Mouse (Mus musculus) frontal cortex, postnatal 36 days (tissue): Measurements from ENCODE around the gene Fbxo34.
"Not testable (repeated sequence)": the region's sequence is repeated elsewhere in the genome, so short reads cannot be mapped to it uniquely, and the experiment has no call there.

Source experiments
- DNase-seq, 2 experiments: peaks; one replicate each; pipeline ENCODE4 v3.0.0; 2022; ENCODE audit warnings: low spot score in 2 of 2

The Fbxo34 gene

GRCm38 (mm10) chr14:47516755-47517154 lies 66.5 kb downstream of the Fbxo34 start:
- no peak for DNase-seq

DNA sequence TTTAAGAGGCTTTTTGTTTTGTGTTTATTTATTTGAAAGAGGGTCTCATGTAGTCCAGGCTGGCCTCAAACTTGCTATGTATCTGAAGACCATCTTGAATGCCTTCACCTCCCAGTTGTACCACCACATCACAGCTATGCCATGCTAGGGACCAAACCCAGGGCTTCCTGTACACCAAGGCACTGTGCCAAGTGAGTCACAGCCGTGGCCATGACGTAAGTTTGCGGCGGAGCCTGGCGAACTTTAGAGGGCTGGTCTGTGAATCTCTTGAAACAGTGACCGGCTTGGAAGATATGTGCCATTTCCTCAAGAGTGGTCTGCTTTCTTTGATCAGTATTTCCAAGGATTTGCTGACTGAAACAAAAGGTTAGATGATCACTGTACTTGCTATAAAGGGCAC lies 68.4 kb downstream of the Fbxo34 start:
- no peak for DNase-seq

- DNase-seq, result no peak
These were observed 70.7 kb downstream of the Fbxo34 start for GRCm38 (mm10) chr14:47520751-47521449.

- DNase-seq, result no peak
These were observed 71.4 kb downstream of the Fbxo34 start for GRCm38 (mm10) chr14:47521609-47522008.

- DNase-seq, result no peak
These were observed 72.1 kb downstream of the Fbxo34 start for GRCm38 (mm10) chr14:47522301-47522700.

DNA sequence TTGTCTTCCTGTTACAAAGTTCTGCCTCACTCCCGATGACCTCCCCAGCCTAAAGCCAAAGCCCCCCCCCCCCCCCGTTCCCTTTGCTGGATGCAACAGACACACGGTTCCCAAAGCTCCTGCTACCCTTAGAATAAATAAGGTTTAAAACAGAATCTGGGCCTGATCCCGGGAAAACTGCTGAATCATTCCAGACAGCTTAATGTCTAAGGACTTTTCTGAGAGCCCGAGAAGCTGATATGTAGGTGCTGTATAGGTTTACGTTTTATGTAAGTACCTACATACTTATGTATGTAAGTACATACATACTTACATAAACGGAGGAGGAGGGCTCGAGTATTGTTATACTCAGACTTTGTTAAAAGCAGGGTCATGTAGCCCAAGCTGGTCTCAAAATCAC lies 75.2 kb downstream of the Fbxo34 start:
- DNase-seq, result no peak

- no peak for DNase-seq
These were observed 75.6 kb downstream of the Fbxo34 start for GRCm38 (mm10) chr14:47525861-47526260.

DNA sequence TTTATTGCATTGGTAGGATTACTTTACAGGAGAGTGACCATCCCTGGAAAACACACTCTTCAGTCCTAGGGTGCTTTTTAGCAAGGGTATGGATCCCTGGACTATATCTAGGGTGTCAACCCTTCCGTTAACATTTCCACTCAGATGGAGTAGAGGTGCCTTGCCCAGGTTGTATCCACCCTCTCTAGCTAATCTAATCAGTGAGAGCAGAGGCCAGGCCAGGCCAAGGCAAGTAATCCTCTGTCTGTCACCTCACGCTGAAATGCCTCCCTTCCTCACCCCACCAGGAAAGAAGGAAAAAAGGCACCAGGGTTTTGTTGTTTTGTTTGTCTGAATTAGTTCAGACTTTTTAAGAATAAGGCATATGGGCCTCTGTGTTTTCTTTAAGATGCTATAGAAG lies 77.6 kb downstream of the Fbxo34 start:
- DNase-seq, result no peak

- no peak for DNase-seq
These were observed 78.1 kb downstream of the Fbxo34 start for GRCm38 (mm10) chr14:47528293-47528692.

- peak in 1 of 2 experiments; percentile 80 for DNase-seq
These were observed 78.8 kb downstream of the Fbxo34 start for GRCm38 (mm10) chr14:47529019-47529418.

- DNase-seq, result not testable (repeated sequence)
These were observed 79.4 kb downstream of the Fbxo34 start for GRCm38 (mm10) chr14:47529592-47529991.

- DNase-seq, result no peak
These were observed 82.3 kb downstream of the Fbxo34 start for GRCm38 (mm10) chr14:47532496-47532895.

GRCm38 (mm10) chr14:47533365-47534175 lies 83.3 kb downstream of the Fbxo34 start:
- peak; percentile 54 to 61 for DNase-seq

DNA sequence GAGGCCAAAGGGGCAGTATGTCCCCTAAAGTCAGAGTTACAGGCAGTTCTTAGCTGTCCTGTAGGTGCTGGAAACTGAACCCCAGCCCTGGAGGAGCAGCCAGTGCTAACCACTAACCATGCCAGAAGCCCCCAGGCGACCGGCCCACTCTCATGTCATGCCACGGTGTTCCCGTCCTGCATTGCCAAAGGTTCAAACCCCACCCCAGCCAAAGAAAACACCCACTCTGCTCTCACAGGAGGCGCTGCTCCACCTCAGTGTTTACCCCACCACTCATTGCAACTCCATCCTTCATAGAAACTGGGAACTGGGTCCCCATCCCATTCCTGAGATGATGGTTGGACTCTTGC lies 83.9 kb downstream of the Fbxo34 start:
- DNase-seq, result no peak

GRCm38 (mm10) chr14:47535096-47535495 lies 84.9 kb downstream of the Fbxo34 start:
- no peak for DNase-seq

DNA sequence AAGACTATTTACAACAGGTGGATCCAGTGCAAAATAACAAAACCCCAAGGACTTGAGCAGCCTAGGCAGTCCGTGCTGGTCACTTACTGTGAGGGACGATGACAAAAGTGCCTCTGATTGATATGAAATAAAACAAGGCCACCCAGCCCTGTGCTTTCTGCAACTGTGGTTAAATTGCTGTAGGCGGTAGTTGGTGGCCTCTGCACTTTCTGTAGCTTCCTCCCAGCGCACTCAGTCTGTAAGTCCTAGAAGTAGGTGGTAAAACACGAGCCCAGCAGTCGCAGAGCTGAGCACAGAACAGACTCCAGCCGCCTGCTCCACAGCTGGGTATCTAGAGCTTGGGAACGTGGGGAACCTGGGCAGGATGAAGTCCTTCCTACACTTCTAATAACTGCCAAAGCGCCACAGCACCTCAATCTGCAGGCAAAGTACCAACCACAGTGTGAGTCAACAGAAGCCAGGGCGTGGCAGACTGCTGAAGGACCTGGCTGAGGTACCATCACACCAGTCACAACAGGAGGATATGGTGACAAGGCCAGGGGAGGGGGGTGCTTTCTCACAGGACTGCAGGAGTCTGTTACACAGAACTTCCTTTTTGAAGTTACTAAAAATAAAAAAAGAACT lies 91.2 kb downstream of the Fbxo34 start:
- no peak for DNase-seq

GRCm38 (mm10) chr14:47542283-47542682 lies 92.1 kb downstream of the Fbxo34 start:
- no peak for DNase-seq

GRCm38 (mm10) chr14:47544286-47544685 lies 94.1 kb downstream of the Fbxo34 start:
- DNase-seq, result no peak

GRCm38 (mm10) chr14:47544877-47545276 lies 94.7 kb downstream of the Fbxo34 start:
- DNase-seq, result no peak

DNA sequence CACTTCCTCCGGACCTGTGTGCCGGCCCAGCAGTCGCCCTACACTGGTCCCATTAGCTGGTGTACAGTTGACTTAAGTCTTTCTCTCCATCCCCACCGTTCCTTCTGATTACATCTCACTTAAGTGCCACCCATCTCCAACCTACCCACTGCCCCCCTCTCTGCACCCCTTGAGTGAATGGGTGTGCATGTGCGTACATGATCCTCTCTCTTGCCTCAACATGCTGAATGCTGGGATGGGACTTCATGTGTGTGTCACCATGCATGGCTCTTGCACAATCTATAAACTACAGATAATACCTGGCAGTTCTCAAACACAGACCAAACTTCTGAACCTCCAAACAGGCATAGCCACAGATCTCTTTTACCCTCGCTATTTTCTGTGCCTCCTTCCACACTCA lies 101.4 kb downstream of the Fbxo34 start:
- no peak for DNase-seq

DNA sequence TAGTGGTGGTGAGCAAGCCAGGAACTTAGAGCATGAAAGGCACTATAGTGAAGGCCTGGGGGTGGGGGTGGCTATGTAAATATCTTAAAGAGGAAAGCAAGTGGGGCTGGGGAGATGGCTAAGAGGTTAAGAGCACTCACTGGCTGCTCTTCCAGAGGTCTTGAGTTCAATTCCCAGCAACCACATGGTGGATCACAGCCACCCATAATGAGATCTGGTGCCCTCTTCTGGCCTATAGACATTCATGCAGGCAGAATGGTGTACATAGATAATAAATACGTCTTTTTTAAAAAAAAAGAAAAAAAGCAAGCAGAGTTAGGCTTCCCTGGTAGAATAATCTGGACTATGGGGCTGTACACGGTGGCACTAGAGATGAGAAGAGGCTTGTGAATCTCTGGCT lies 103.2 kb downstream of the Fbxo34 start:
- DNase-seq, result no peak

GRCm38 (mm10) chr14:47554236-47554635 lies 104.0 kb downstream of the Fbxo34 start:
- DNase-seq, result no peak

DNA sequence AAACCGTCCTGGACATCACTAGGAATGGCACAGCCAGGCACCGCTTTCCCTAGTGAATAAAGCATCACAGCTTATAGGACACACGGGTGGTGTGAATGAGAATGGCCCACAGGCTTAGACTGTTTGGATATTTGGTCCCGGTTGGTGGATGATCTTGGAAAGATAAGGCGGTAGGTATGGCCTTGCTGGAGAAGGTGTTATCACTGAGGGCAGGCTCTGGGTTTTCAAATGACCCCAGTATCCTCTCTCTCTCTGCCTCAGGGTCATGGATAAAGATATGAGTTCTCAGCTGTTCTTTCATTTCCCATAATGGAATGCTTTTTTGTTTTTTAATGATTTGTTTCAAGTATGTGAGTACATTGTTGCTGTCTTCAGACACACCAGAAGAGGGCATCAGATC lies 105.0 kb downstream of the Fbxo34 start:
- DNase-seq, result no peak
